Mouse (Mus musculus) spleen, adult 2 months (tissue): ENCODE data around the gene Bpifa6.

Experiments used
- CTCF ChIP-seq: fragments of 200-500 bp; IDR thresholded peaks from 2 replicates; pipeline ENCODE4 v1.5.1; 2011; ENCODE audit warnings: mild to moderate bottlenecking, inconsistent platforms; ENCODE audit not compliant: insufficient read depth, insufficient read length, insufficient replicate concordance; ENCODE audit errors: extremely low read depth
- POLR2A ChIP-seq: fragments of 200-500 bp; IDR thresholded peaks from 2 replicates; pipeline ENCODE4 v1.6.1; 2011; ENCODE audit warnings: low read depth, low read length, inconsistent platforms

DNA sequence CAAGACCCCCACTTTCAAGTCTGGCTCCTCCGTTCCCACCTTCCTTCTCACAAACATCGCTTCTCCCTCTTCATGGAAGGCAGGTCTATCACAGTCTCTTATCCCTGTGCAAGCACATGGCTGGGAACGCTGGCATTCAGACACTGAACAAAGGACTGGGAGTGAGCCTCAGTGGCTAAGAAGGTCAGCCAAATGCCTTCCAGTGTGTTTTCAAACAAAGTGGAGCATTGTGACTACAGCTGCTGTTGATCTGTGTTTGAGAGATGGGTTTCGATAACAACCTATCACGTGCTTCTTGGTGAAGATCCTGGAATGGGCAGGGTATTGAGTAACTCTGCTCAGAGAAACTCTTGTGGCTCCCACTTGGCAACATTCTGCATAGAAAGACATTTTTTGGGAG lies 4.5 kb upstream of the Bpifa6 start:
- TF ChIP-seq CTCF (no peak), POLR2A (no peak)
